8 mouse cellular contexts compared by ENCODE assay signal in genomic region chr19:52812046-52812445, GRCm38 (mm10).
"Had no signal": no experiment of that assay in that cellular context is flagged by ENCODE, and none has a peak within 500 bp of the region (broad histone marks: within the 10 kb centered on the region; RNA-seq: fewer than 3 reads in every experiment).

No protein-coding gene starts in this region.

- DNase-seq: kidney, adult 18-20 months; kidney, postnatal 10 days; kidney, postnatal 4 days; lung, adult 2 months; lung, postnatal 4 days; midbrain, embryonic 14.5 days; right cerebral cortex, postnatal 14 days; thymus, postnatal 36 days had no signal
